Comparison of ENCODE assay signal across 13 mouse cellular contexts in genomic region chr16:49967110-49967509, GRCm38 (mm10).
"Had no signal": no experiment of that assay in that cellular context is flagged by ENCODE, and none has a peak within 500 bp of the region (broad histone marks: within the 10 kb centered on the region; RNA-seq: fewer than 3 reads in every experiment).

No protein-coding gene starts in this region.

- H3K36me3 ChIP-seq: kidney, embryonic 15.5 days; limb, embryonic 15.5 days; liver, embryonic 12.5 days; midbrain, embryonic 10.5 days; stomach, embryonic 15.5 days had no signal

- H3K4me2 ChIP-seq: kidney, embryonic 15.5 days; limb, embryonic 15.5 days; liver, embryonic 12.5 days; stomach, embryonic 15.5 days had no signal

- DNase-seq: kidney, adult 18-20 months; kidney, postnatal 14 days; lung, postnatal 4 days; right cerebral cortex, adult 18-20 months; right cerebral cortex, postnatal 25 days; thymus, adult 2 months; thymus, postnatal 36 days had no signal

- H3K27ac ChIP-seq: kidney, embryonic 15.5 days; limb, embryonic 15.5 days; liver, embryonic 12.5 days; midbrain, embryonic 10.5 days; stomach, embryonic 15.5 days had no signal

- H3K9ac ChIP-seq: kidney, embryonic 15.5 days; limb, embryonic 15.5 days; liver, embryonic 12.5 days; stomach, embryonic 15.5 days had no signal

- H3K4me3 ChIP-seq: kidney, embryonic 15.5 days; limb, embryonic 15.5 days; liver, embryonic 12.5 days; midbrain, embryonic 10.5 days; stomach, embryonic 15.5 days had no signal

- ATAC-seq: liver, embryonic 12.5 days; midbrain, embryonic 16.5 days had no signal

- H3K27me3 ChIP-seq: kidney, embryonic 15.5 days; limb, embryonic 15.5 days; liver, embryonic 12.5 days; stomach, embryonic 15.5 days had no signal

- H3K9me3 ChIP-seq: kidney, embryonic 15.5 days; limb, embryonic 15.5 days; liver, embryonic 12.5 days; midbrain, embryonic 10.5 days; stomach, embryonic 15.5 days had no signal
